Mouse (Mus musculus) NIH3T3 (cell line): ENCODE measurements around the gene Cpxm2.

Source experiments
- DNase-seq: peaks from one replicate; pipeline ENCODE4 v3.0.0-alpha.2; 2012; ENCODE audit warnings: low read depth

The Cpxm2 gene

GRCm38 (mm10) chr7:132128687-132129086 is 25.9 kb downstream of the Cpxm2 start:
- no peak for DNase-seq

GRCm38 (mm10) chr7:132124948-132125347 is 29.6 kb downstream of the Cpxm2 start:
- DNase-seq = no peak

GRCm38 (mm10) chr7:132123211-132123610 is 31.3 kb downstream of the Cpxm2 start:
- peak; percentile 49 for DNase-seq

GRCm38 (mm10) chr7:132119817-132120216 is 34.7 kb downstream of the Cpxm2 start:
- no peak for DNase-seq

GRCm38 (mm10) chr7:132111770-132112169 is 42.8 kb downstream of the Cpxm2 start:
- no peak for DNase-seq

GRCm38 (mm10) chr7:132110308-132110707 is 44.2 kb downstream of the Cpxm2 start:
- DNase-seq = no peak

- DNase-seq = no peak
Observed at GRCm38 (mm10) chr7:132106891-132107290, 47.6 kb downstream of the Cpxm2 start.

- DNase-seq = no peak
Observed at GRCm38 (mm10) chr7:132105326-132105725, 49.2 kb downstream of the Cpxm2 start.

- DNase-seq = no peak
Observed at GRCm38 (mm10) chr7:132098441-132098840, 56.1 kb downstream of the Cpxm2 start.

GRCm38 (mm10) chr7:132094666-132095065 is 59.9 kb downstream of the Cpxm2 start:
- no peak for DNase-seq

GRCm38 (mm10) chr7:132091551-132091950 is 63.0 kb downstream of the Cpxm2 start:
- no peak for DNase-seq

- DNase-seq = no peak
Observed at GRCm38 (mm10) chr7:132088606-132089005, 65.9 kb downstream of the Cpxm2 start.

GRCm38 (mm10) chr7:132088181-132088580 is 66.4 kb downstream of the Cpxm2 start:
- no peak for DNase-seq

GRCm38 (mm10) chr7:132075825-132076224 is 78.7 kb downstream of the Cpxm2 start:
- DNase-seq = no peak

- no peak for DNase-seq
Observed at GRCm38 (mm10) chr7:132074503-132074902, 80.0 kb downstream of the Cpxm2 start.

GRCm38 (mm10) chr7:132070877-132071625 is 83.5 kb downstream of the Cpxm2 start:
- no peak for DNase-seq

- DNase-seq = no peak
Observed at GRCm38 (mm10) chr7:132067951-132068350, 86.6 kb downstream of the Cpxm2 start.

GRCm38 (mm10) chr7:132067511-132067910 is 87.0 kb downstream of the Cpxm2 start:
- DNase-seq = no peak

GRCm38 (mm10) chr7:132060116-132060515 is 94.4 kb downstream of the Cpxm2 start:
- DNase-seq = no peak

GRCm38 (mm10) chr7:132056565-132056964 is 98.0 kb downstream of the Cpxm2 start:
- no peak for DNase-seq

GRCm38 (mm10) chr7:132046662-132047061 is 107.9 kb downstream of the Cpxm2 start:
- no peak for DNase-seq

- no peak for DNase-seq
Observed at GRCm38 (mm10) chr7:132031940-132032531, 122.5 kb downstream of the Cpxm2 start.

GRCm38 (mm10) chr7:132026671-132027070 is 127.9 kb downstream of the Cpxm2 start:
- DNase-seq = no peak

GRCm38 (mm10) chr7:132025591-132025990 is 128.9 kb downstream of the Cpxm2 start:
- DNase-seq = no peak
